Mouse (Mus musculus): ENCODE results near the gene Slc16a10. TPM values are rescaled to one million over a fixed set of nuclear protein-coding genes. Genes with fewer than 3 reads are reported as not detected.

The Slc16a10 gene
- polyA plus RNA-seq, 1 experiment: 15.4 TPM

- peaks cover 12% of the 10 kb centered on the region for H3K4me1 ChIP-seq (ENCODE audit: control insufficient read depth, insufficient read depth, insufficient read length, low read length)
- no peak overlapping the region for H3K4me3 ChIP-seq (ENCODE audit: insufficient read depth, low read depth, low read length)
- H3K27ac ChIP-seq (replicated peaks; ENCODE audit: low read depth, low read length): no peak overlapping the region; the same call in 1 of the 2 replicates
Measured at GRCm38 (mm10) chr10:40109520-40109919, 32.5 kb downstream of the Slc16a10 start.

- Histone ChIP-seq H3K4me3 (ENCODE audit: insufficient read depth, low read depth, low read length) (no peak overlapping the region), H3K4me1 (ENCODE audit: control insufficient read depth, insufficient read depth, insufficient read length, low read length) (peaks cover 10% of the 10 kb centered on the region), H3K27ac (replicated peaks; ENCODE audit: low read depth, low read length) (0 out of 2 replicates have a peak overlapping the region, but pooled peaks have one; percentile 39)
Measured at GRCm38 (mm10) chr10:40108992-40109391, 33.1 kb downstream of the Slc16a10 start.

GRCm38 (mm10) chr10:40107995-40108394, 34.1 kb downstream of the Slc16a10 start:
- Histone ChIP-seq H3K4me3 (ENCODE audit: insufficient read depth, low read depth, low read length) (no peak overlapping the region), H3K4me1 (ENCODE audit: control insufficient read depth, insufficient read depth, insufficient read length, low read length) (peaks cover 11% of the 10 kb centered on the region), H3K27ac (replicated peaks; ENCODE audit: low read depth, low read length) (peak overlapping the region; percentile 75)

GRCm38 (mm10) chr10:40105174-40105573, 36.9 kb downstream of the Slc16a10 start:
- Histone ChIP-seq H3K27ac (replicated peaks; ENCODE audit: low read depth, low read length) (0 out of 2 replicates have a peak overlapping the region, but pooled peaks have one; percentile 20), H3K4me1 (ENCODE audit: control insufficient read depth, insufficient read depth, insufficient read length, low read length) (peaks cover 12% of the 10 kb centered on the region), H3K4me3 (ENCODE audit: insufficient read depth, low read depth, low read length) (no peak overlapping the region)

DNA sequence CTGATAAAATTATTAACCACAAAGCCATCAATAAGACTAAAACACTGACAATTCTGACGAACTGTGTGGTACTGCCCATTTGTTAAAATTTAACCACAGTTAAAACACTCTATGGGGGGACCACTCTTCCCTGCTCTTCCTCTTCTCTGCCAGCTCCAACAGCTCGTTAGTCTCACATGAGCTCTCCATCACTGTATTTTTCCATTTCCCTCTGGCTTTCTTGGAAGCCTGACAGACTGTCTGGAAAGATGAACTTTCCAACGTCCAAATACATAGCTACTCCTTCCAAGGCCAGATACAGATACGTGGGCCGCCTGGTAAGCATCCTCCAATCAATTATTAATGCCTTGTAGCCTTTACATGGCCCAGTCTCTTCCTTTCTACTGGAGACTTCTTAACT, 38.3 kb downstream of the Slc16a10 start:
- Histone ChIP-seq H3K4me3 (ENCODE audit: insufficient read depth, low read depth, low read length) (no peak overlapping the region), H3K27ac (replicated peaks; ENCODE audit: low read depth, low read length) (no peak overlapping the region), H3K4me1 (ENCODE audit: control insufficient read depth, insufficient read depth, insufficient read length, low read length) (peaks cover 12% of the 10 kb centered on the region)

GRCm38 (mm10) chr10:40102986-40103385, 39.1 kb downstream of the Slc16a10 start:
- no peak overlapping the region for H3K4me3 ChIP-seq (ENCODE audit: insufficient read depth, low read depth, low read length)
- peaks cover 8% of the 10 kb centered on the region for H3K4me1 ChIP-seq (ENCODE audit: control insufficient read depth, insufficient read depth, insufficient read length, low read length)
- H3K27ac ChIP-seq (replicated peaks; ENCODE audit: low read depth, low read length): no peak overlapping the region

DNA sequence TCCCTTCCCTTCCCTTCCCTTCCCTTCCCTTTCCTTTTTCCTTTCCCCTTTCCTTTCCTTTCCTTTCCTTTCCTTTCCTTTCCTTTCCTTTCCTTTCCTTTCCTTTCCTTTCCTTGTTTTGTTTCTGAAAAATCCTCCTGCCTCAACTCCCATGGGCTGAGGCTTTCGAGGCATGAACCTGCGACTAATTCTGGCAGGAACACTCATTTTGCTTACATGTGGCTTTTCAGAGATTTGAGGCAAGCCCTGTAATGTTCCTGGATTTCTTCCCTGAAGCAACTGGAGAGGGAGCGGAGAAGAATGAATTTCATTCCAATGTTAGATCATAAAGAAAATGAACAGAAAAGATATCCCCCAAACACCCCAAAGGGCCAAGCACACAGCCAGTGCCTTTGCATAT, 39.9 kb downstream of the Slc16a10 start:
- Histone ChIP-seq H3K4me1 (ENCODE audit: control insufficient read depth, insufficient read depth, insufficient read length, low read length) (peaks cover 6% of the 10 kb centered on the region), H3K4me3 (ENCODE audit: insufficient read depth, low read depth, low read length) (no peak overlapping the region), H3K27ac (replicated peaks; ENCODE audit: low read depth, low read length) (no peak overlapping the region)

- H3K27ac ChIP-seq (replicated peaks; ENCODE audit: low read depth, low read length): no peak overlapping the region
Measured at GRCm38 (mm10) chr10:40098441-40098840, 43.6 kb downstream of the Slc16a10 start.

GRCm38 (mm10) chr10:40097519-40097918, 44.5 kb downstream of the Slc16a10 start:
- Histone ChIP-seq H3K27ac (replicated peaks; ENCODE audit: low read depth, low read length) (no peak overlapping the region; the same call in 1 of the 2 replicates), H3K4me1 (ENCODE audit: control insufficient read depth, insufficient read depth, insufficient read length, low read length) (peaks cover 8% of the 10 kb centered on the region), H3K4me3 (ENCODE audit: insufficient read depth, low read depth, low read length) (no peak overlapping the region)

More at GRCm38 (mm10) chr10:40098441-40098840, 43.6 kb downstream of the Slc16a10 start:
- Histone ChIP-seq H3K4me3 (ENCODE audit: insufficient read depth, low read depth, low read length) (no peak overlapping the region), H3K4me1 (ENCODE audit: control insufficient read depth, insufficient read depth, insufficient read length, low read length) (peaks cover 9% of the 10 kb centered on the region)

- Histone ChIP-seq H3K27ac (replicated peaks; ENCODE audit: low read depth, low read length) (peak overlapping the region; percentile 62), H3K4me3 (ENCODE audit: insufficient read depth, low read depth, low read length) (no peak overlapping the region), H3K4me1 (ENCODE audit: control insufficient read depth, insufficient read depth, insufficient read length, low read length) (peaks cover 8% of the 10 kb centered on the region)
Measured at GRCm38 (mm10) chr10:40094752-40095151, 47.3 kb downstream of the Slc16a10 start.

GRCm38 (mm10) chr10:40093526-40093925, 48.5 kb downstream of the Slc16a10 start:
- peak overlapping the region; percentile 86 for H3K27ac ChIP-seq (replicated peaks; ENCODE audit: low read depth, low read length)
- H3K4me1 ChIP-seq (ENCODE audit: control insufficient read depth, insufficient read depth, insufficient read length, low read length): peaks cover 8% of the 10 kb centered on the region
- no peak overlapping the region for H3K4me3 ChIP-seq (ENCODE audit: insufficient read depth, low read depth, low read length)

- H3K4me3 ChIP-seq (ENCODE audit: insufficient read depth, low read depth, low read length): no peak overlapping the region
- peak overlapping the region; percentile 59; the same call in 1 of the 2 replicates for H3K27ac ChIP-seq (replicated peaks; ENCODE audit: low read depth, low read length)
- peaks cover 5% of the 10 kb centered on the region for H3K4me1 ChIP-seq (ENCODE audit: control insufficient read depth, insufficient read depth, insufficient read length, low read length)
Measured at GRCm38 (mm10) chr10:40091455-40091854, 50.6 kb downstream of the Slc16a10 start.

DNA sequence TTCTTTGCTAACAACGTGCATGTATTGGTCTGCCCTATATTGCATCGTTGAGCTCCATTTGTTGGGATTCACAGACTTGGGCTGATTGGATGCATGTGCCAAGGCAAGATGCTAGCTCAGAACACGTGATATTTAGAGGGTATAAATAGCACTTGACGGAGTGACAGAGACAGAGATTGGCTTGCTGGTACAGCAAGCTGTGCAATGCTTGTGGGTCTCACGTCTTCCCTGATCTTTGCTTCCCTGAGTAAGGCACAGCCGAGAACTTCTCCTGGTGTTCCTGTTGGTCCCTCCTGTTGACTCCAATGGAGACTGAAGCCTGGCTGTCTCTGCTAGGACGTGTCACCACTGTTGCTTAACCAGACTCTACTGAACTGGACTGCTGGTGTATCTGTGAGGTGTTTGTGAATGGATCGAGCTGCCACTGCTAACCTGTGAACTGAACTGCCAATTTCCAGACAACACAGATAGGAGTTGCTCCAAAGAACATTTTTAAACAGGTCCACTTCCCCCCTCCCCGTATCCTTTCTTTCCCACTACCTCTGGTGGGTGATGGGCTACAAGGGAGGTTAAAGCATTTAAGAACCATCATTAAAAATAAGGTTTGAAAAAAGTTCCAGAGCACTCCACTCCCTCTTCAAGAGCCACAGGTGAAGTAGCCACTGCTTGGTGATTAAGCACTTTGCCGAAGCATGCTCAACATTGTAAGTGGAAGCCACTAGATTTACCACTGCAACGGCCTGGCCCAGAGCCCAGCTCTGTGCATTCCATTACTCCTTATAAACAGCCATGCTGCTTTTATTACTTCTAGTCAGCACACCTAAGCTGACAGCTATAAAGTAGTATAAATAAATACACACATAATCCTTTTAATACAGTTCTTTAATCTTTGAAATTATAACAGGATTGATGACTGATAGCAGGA, 51.3 kb downstream of the Slc16a10 start:
- Histone ChIP-seq H3K27ac (replicated peaks; ENCODE audit: low read depth, low read length) (no peak overlapping the region; the same call in 1 of the 2 replicates), H3K4me1 (ENCODE audit: control insufficient read depth, insufficient read depth, insufficient read length, low read length) (peaks cover 5% of the 10 kb centered on the region), H3K4me3 (ENCODE audit: insufficient read depth, low read depth, low read length) (no peak overlapping the region)

DNA sequence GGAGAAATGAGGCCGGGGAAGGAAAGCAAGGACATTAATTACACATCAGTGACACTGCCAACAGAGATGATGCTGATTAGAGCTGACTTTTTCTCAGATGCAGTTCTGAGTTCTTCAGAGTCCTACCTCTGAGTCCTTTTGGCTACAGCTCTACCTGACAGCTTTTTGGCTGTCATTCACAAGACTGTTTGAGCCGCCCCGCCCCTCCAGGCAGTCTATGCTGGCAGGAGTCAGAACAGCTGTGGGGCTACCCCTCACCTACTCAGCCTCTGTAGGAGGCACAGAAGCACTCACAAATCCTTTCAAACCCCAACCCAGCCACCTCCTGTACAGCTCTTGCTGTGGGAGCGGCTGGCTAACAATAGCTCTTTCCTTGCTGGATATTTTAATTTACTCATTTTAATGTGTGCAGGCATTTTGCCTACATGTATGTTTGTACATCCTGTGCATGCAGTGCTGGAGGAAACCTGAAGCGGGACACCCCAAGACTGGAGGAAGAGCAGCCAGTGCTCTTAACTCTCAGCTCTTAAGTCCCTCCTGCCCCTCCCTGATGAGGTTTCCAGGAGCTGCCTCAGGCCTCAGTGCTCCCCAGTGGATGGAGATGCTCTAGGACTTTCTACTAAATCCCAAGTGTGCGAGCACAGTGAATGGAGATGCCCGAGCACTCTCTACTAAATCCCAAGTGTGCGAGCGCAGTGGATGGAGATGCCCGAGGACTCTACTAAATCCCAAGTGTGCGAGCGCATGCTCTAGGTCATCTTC, 57.5 kb downstream of the Slc16a10 start:
- no peak overlapping the region for H3K4me3 ChIP-seq (ENCODE audit: insufficient read depth, low read depth, low read length)
- peaks cover 6% of the 10 kb centered on the region for H3K4me1 ChIP-seq (ENCODE audit: control insufficient read depth, insufficient read depth, insufficient read length, low read length)
- H3K27ac ChIP-seq (replicated peaks; ENCODE audit: low read depth, low read length): peak overlapping the region; percentile 47

DNA sequence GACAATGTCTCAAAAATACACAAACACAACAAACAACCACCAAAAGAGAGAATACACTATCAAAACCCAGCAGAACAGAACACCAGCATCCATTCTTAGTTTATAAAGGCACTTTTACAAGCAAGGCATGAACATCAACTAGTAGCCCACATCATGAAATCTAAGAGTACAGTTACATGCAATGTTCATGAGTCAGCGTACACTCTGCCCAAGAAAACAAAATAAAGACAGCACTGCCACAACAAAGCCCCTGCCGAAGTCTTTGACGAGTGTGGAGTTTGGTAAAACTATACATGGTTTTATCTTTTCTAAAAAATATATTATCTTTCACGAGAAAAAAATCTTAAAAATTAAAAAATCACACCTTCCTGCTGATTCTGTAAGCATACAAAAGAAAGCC, 58.5 kb downstream of the Slc16a10 start:
- H3K27ac ChIP-seq (replicated peaks; ENCODE audit: low read depth, low read length): 0 out of 2 replicates have a peak overlapping the region, but pooled peaks have one; percentile 34
- H3K4me3 ChIP-seq (ENCODE audit: insufficient read depth, low read depth, low read length): no peak overlapping the region
- peaks cover 6% of the 10 kb centered on the region for H3K4me1 ChIP-seq (ENCODE audit: control insufficient read depth, insufficient read depth, insufficient read length, low read length)
